Mouse (Mus musculus) neural tube, embryonic 12.5 days (tissue): ENCODE measurements around the gene Fbn1. TPM values are rescaled to one million over a fixed set of nuclear protein-coding genes. Genes with fewer than 3 reads are reported as not detected.

Experiments used
- ATAC-seq: fragments of 200-750 bp; cut with Nextera tagmentation; 2 replicates; pipeline ENCODE4 v1.8.0; 2017; ENCODE audit warnings: low read depth, mild to moderate bottlenecking, moderate TSS enrichment, moderate library complexity; ENCODE audit not compliant: low FRiP score
- H3K27ac ChIP-seq: fragments of 300-500 bp; sonication (generic); 2 replicates; pipeline ENCODE4 v1.5.1; 2016
- H3K27me3 ChIP-seq: fragments of 300-500 bp; sonication (generic); replicated peaks from 2 replicates; pipeline ENCODE4 v1.6.1; 2016; ENCODE audit warnings: mild to moderate bottlenecking
- H3K36me3 ChIP-seq: fragments of 300-500 bp; sonication (generic); 2 replicates; pipeline ENCODE4 v1.6.1; 2016; ENCODE audit warnings: mild to moderate bottlenecking
- H3K4me1 ChIP-seq: fragments of 300-500 bp; sonication (generic); 2 replicates; pipeline ENCODE4 v1.6.1; 2016
- H3K4me2 ChIP-seq: fragments of 300-500 bp; sonication (generic); replicated peaks from 2 replicates; pipeline ENCODE4 v1.6.1; 2016; ENCODE audit warnings: mild to moderate bottlenecking
- H3K4me3 ChIP-seq: fragments of 300-500 bp; sonication (generic); 2 replicates; pipeline ENCODE4 v1.5.1; 2016
- H3K9ac ChIP-seq: fragments of 300-500 bp; sonication (generic); 2 replicates; pipeline ENCODE4 v1.6.1; 2016; ENCODE audit warnings: mild to moderate bottlenecking
- H3K9me3 ChIP-seq: fragments of 300-500 bp; sonication (generic); 2 replicates; pipeline ENCODE4 v1.6.1; 2016; ENCODE audit warnings: mild to moderate bottlenecking
- WGBS: fragments of 180-500 bp; shearing (Covaris S2); methylation state at CpG from one replicate; pipeline ENCODE4 v1.1.7; 2016; 5-methylcytosine and 5-hydroxymethylcytosine counted together
- polyA plus RNA-seq: library from polyadenylated mRNA; unstranded; fragments of >200 nt; fragmentation: Nextera tagmentation; extraction: Ambion mirVana; gene quantifications from 2 replicates; pipeline ENCODE4 v1.2.1, GENCODE M21; 2016

Gene Fbn1
- polyA plus RNA-seq, 1 experiment from 2014 or later: 6.8 TPM

DNA sequence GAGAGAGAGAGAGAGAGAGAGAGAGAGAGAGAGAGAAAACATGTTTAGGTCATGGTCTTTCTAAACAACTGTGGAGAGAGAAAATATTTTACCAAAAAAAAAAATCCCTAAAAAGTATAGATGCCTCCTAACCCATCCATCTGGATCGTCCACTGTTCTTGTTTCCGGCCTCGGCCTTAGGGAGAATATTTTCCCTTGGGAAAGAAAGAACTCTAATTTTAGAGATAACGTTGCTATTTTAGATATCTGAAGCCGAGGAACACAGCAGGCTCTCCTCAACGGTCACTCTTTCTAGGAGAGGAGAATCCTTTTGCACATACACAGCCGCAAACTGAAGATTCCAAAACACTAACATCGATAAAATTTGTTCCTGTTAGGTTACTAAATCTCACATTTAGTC, 188.1 kb downstream of the Fbn1 start:
- Histone ChIP-seq H3K36me3 (peaks cover 4% of the 10 kb centered on the region), H3K9ac (no peak overlapping the region), H3K4me1 (no peaks in the 10 kb centered on the region), H3K27me3 (no peaks in the 10 kb centered on the region), H3K27ac (no peak overlapping the region), H3K4me2 (no peak overlapping the region), H3K4me3 (no peak overlapping the region), H3K9me3 (no peaks in the 10 kb centered on the region)
- WGBS: 89% methylated on average over 8 of the region's 8 CpGs
- no peak for ATAC-seq

GRCm38 (mm10) chr2:125318371-125319061, 189.3 kb downstream of the Fbn1 start:
- Histone ChIP-seq H3K9me3 (no peaks in the 10 kb centered on the region), H3K4me2 (no peak overlapping the region)

DNA sequence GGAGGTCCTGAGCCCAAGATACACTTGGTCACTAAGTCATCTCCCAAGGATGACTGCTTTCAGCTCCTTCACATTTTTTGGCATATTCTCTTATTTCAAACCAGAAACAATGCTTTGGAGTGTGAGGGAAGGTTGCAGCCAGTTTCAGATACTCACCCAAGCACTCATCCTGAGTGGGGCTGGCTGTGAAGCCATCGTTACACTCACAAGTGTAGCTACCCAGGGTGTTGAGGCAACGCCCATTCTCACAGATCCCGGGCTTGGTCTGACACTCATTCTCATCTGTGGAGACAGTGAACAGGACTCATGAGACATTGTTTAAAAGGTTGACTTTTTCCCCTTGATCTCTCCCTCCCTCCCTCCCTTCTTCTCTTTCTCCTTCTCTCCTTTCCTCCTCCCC, 192.6 kb downstream of the Fbn1 start:
- WGBS: 88% methylated on average over 3 of the region's 3 CpGs
- no peak overlapping the region for H3K4me2 ChIP-seq
- no peak overlapping the region for H3K27ac ChIP-seq
- no peaks in the 10 kb centered on the region for H3K9me3 ChIP-seq
- H3K9ac ChIP-seq: no peak overlapping the region
- no peak for ATAC-seq
- H3K27me3 ChIP-seq: no peaks in the 10 kb centered on the region
- no peaks in the 10 kb centered on the region for H3K4me1 ChIP-seq
- peaks cover 9% of the 10 kb centered on the region for H3K36me3 ChIP-seq
- no peak overlapping the region for H3K4me3 ChIP-seq

More at GRCm38 (mm10) chr2:125318371-125319061, 189.3 kb downstream of the Fbn1 start:
- H3K9ac ChIP-seq: no peak overlapping the region
- ATAC-seq: no peak
- H3K27ac ChIP-seq: no peak overlapping the region
- H3K27me3 ChIP-seq: no peaks in the 10 kb centered on the region
- WGBS: 64% methylated on average over 5 of the region's 5 CpGs
- H3K36me3 ChIP-seq: peaks cover 4% of the 10 kb centered on the region
- H3K4me3 ChIP-seq: no peak overlapping the region
- H3K4me1 ChIP-seq: no peaks in the 10 kb centered on the region

GRCm38 (mm10) chr2:125314169-125314925, 193.4 kb downstream of the Fbn1 start:
- Histone ChIP-seq H3K27ac (no peak overlapping the region), H3K4me3 (no peak overlapping the region), H3K9ac (no peak overlapping the region), H3K4me2 (no peak overlapping the region), H3K4me1 (no peaks in the 10 kb centered on the region), H3K9me3 (no peaks in the 10 kb centered on the region), H3K36me3 (peaks cover 12% of the 10 kb centered on the region), H3K27me3 (no peaks in the 10 kb centered on the region)
- no peak for ATAC-seq
- 88% methylated on average over 16 of the region's 16 CpGs for WGBS

DNA sequence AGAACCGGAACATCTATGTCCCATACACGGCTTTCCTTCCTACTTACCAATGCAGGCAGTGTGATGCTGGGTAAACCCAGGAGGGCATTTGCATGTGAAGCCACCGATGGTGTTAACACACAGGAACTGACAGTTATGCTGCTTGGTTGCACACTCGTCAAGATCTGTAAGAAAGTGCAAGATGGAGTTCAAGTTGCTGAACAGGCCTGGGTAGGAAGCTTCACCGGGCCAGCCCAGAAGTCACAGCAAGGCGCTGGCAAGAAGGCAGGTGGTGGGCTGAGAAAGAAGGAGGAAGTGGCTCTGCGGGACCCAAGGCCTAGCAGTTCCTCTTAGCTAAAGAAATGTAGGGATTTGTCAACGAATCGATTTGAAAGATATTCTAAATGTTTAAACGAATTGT, 198.1 kb downstream of the Fbn1 start:
- H3K4me2 ChIP-seq: no peak overlapping the region
- H3K9ac ChIP-seq: no peak overlapping the region
- no peak overlapping the region for H3K27ac ChIP-seq
- H3K4me3 ChIP-seq: no peak overlapping the region
- H3K27me3 ChIP-seq: no peaks in the 10 kb centered on the region
- no peaks in the 10 kb centered on the region for H3K9me3 ChIP-seq
- no peaks in the 10 kb centered on the region for H3K4me1 ChIP-seq
- WGBS: 90% methylated on average over 10 of the region's 10 CpGs
- peaks cover 14% of the 10 kb centered on the region; the same call in 1 of the 2 replicates for H3K36me3 ChIP-seq
- ATAC-seq: no peak

DNA sequence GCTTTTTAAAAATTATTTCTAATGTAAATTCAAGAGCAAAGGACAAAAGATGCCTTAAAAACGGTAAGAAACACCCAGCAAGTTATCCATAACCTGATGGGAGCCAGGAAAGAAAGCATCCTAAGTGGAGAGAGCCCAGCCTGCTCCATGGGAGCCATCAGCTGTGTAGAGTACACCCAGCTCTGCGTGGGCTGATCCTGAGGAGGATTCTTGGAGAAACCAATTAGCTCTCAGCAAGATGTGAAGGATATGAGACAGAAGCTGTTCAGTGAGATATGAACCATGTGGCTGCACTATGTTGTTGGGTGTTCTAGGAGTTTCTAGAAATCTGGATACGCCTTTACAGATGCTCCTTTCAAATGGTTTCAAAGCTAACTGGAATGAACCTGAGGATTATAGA, 202.1 kb downstream of the Fbn1 start:
- no peak overlapping the region for H3K4me3 ChIP-seq
- 88% methylated on average over 3 of the region's 3 CpGs for WGBS
- no peak for ATAC-seq

GRCm38 (mm10) chr2:125304746-125305145, 203.0 kb downstream of the Fbn1 start:
- Histone ChIP-seq H3K27me3 (no peaks in the 10 kb centered on the region), H3K9ac (no peak overlapping the region), H3K4me2 (no peak overlapping the region), H3K4me3 (no peak overlapping the region), H3K27ac (no peak overlapping the region), H3K4me1 (no peaks in the 10 kb centered on the region), H3K36me3 (peaks cover 16% of the 10 kb centered on the region; the same call in 1 of the 2 replicates), H3K9me3 (no peaks in the 10 kb centered on the region)
- 94% methylated on average over 3 of the region's 3 CpGs for WGBS
- ATAC-seq: no peak

More for the DNA sequence above, 202.1 kb downstream of the Fbn1 start:
- no peaks in the 10 kb centered on the region for H3K27me3 ChIP-seq
- H3K9me3 ChIP-seq: no peaks in the 10 kb centered on the region
- no peak overlapping the region for H3K27ac ChIP-seq
- H3K36me3 ChIP-seq: peaks cover 16% of the 10 kb centered on the region; the same call in 1 of the 2 replicates
- H3K4me2 ChIP-seq: no peak overlapping the region
- H3K9ac ChIP-seq: no peak overlapping the region
- H3K4me1 ChIP-seq: no peaks in the 10 kb centered on the region

- H3K4me2 ChIP-seq: no peak overlapping the region
- H3K9me3 ChIP-seq: no peaks in the 10 kb centered on the region
- H3K27ac ChIP-seq: no peak overlapping the region
- WGBS: 80% methylated on average over 5 of the region's 5 CpGs
- no peaks in the 10 kb centered on the region for H3K4me1 ChIP-seq
- no peak overlapping the region for H3K4me3 ChIP-seq
- no peak for ATAC-seq
- H3K27me3 ChIP-seq: no peaks in the 10 kb centered on the region
- H3K9ac ChIP-seq: no peak overlapping the region
- H3K36me3 ChIP-seq: peaks cover 10% of the 10 kb centered on the region; the same call in 1 of the 2 replicates
These were observed 203.9 kb downstream of the Fbn1 start for GRCm38 (mm10) chr2:125303764-125304384.

DNA sequence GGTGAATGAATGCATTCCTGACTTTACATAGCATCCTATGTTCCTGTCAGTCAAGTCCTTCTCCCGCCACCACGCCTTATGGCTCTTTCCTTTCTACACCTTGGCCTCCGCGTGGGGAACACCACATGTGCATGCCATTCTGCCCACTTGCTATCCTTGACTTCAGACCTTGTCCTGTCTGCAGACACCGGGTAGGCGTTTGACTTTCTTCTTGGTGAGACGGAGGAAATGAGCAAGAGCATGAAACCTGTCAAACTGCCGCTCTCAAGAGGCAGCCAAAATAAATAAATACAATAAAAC, 205.2 kb downstream of the Fbn1 start:
- Histone ChIP-seq H3K27me3 (no peaks in the 10 kb centered on the region), H3K4me2 (no peak overlapping the region), H3K27ac (no peak overlapping the region), H3K9me3 (no peaks in the 10 kb centered on the region), H3K4me3 (no peak overlapping the region), H3K9ac (no peak overlapping the region), H3K4me1 (no peaks in the 10 kb centered on the region), H3K36me3 (peaks cover 7% of the 10 kb centered on the region; the same call in 1 of the 2 replicates)
- 79% methylated on average over 8 of the region's 8 CpGs for WGBS
- no peak for ATAC-seq

- no peak overlapping the region for H3K4me3 ChIP-seq
- 67% methylated on average over 9 of the region's 9 CpGs for WGBS
- H3K27me3 ChIP-seq: no peaks in the 10 kb centered on the region
- peaks cover 7% of the 10 kb centered on the region; the same call in 1 of the 2 replicates for H3K36me3 ChIP-seq
- no peaks in the 10 kb centered on the region for H3K9me3 ChIP-seq
- no peak for ATAC-seq
- no peaks in the 10 kb centered on the region for H3K4me1 ChIP-seq
- H3K9ac ChIP-seq: no peak overlapping the region
- H3K27ac ChIP-seq: no peak overlapping the region
- H3K4me2 ChIP-seq: no peak overlapping the region
These were observed 205.7 kb downstream of the Fbn1 start for GRCm38 (mm10) chr2:125301877-125302624.

DNA sequence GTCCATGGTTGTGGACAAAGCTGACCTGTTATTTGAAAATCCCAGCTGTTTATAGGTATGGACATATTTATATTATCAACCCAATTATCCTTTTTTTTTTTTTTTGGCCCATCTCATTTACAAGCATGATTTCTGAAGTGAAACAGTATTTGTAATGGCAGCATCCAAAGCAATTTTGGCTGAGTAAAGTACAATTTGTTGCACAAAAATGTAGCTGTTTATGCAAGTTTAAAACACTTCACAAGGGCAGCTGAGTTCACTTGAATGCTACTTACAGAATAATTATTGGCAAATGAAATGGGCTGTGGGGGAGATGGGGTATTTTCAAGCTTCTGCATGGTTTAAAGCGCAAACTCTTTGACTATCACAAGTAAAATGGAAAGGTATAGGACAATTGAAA, 209.0 kb downstream of the Fbn1 start:
- 96% methylated on average over 1 of the region's 1 CpGs for WGBS
- Histone ChIP-seq H3K4me1 (no peaks in the 10 kb centered on the region), H3K27me3 (no peaks in the 10 kb centered on the region), H3K27ac (no peak overlapping the region), H3K9ac (no peak overlapping the region), H3K36me3 (peaks cover 7% of the 10 kb centered on the region; the same call in 1 of the 2 replicates), H3K4me2 (no peak overlapping the region), H3K9me3 (no peaks in the 10 kb centered on the region), H3K4me3 (no peak overlapping the region)
- ATAC-seq: no peak

DNA sequence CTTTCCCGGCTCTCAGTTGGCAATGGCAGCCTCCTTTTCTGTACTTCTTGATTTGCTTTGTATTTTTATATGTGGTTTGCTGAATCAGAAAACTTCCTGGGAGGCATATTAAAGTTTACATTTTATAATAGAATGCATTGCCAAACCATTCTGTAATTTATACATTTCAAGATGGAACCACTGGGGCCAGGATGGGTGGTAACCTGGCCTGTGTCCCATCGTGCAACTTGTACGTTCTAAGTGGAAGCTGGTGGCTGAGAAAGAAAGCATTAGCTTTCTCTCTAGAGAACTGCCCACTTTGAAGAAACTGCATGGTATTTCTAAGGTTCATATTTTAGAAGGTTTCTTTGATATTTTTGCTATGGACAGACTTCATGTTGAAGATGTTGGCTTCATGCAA, 212.3 kb downstream of the Fbn1 start:
- no peak overlapping the region for H3K27ac ChIP-seq
- ATAC-seq: no peak
- no peak overlapping the region for H3K9ac ChIP-seq
- no peaks in the 10 kb centered on the region for H3K9me3 ChIP-seq
- no peaks in the 10 kb centered on the region for H3K4me1 ChIP-seq
- 88% methylated on average over 3 of the region's 3 CpGs for WGBS
- no peak overlapping the region for H3K4me3 ChIP-seq
- no peaks in the 10 kb centered on the region for H3K27me3 ChIP-seq
- no peaks in the 10 kb centered on the region for H3K36me3 ChIP-seq
- H3K4me2 ChIP-seq: no peak overlapping the region
